Mouse (Mus musculus): ENCODE results near the gene Mast4. TPM values are rescaled to one million over a fixed set of nuclear protein-coding genes. Genes with fewer than 3 reads are reported as not detected.

Gene Mast4
- polyA plus RNA-seq, 1 experiment: 10.4 TPM

DNA sequence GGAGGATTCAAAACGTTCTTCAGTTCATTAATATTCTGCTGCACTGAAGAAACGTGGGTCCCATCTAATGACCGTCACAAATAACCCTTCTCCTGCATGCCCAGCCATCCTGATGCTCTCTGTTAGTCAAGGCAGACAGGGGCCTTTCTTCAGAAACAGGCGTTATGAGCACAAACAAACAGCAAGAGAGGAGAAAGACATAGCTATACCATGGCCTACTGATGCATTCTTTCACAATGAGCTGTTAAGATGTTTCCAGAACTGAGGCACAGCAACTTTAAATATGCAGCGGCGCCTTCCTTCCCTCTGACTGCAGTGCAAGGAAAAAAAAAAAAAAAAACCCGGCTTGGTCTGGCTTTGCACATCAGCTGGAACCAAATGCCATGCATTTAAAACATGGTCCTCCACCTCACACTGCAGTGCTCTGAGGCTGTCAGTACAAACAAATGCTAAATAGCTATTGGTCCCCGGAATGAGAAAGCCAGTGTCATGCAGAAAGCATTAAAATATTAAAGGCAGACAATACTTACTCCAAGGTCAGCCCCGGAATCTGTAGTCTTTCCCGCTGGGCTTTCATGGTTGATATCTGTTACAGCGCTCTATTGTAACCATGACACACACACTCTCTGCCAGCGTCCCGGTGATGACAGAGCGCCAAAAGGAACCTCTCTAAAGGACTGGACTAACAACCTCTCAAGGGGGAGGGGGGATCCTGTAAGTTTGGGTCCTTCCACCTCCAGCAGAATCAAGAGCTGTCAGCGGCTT is 376.6 kb downstream of the Mast4 start:
- 51% methylated on average over 15 of the region's 15 CpGs for WGBS
- Histone ChIP-seq H3K4me3 (ENCODE audit: control insufficient read depth, insufficient read depth, low read length) (no peak overlapping the region), H3K4me1 (replicated peaks; ENCODE audit: control insufficient read depth, insufficient read depth, low read length) (no peaks in the 10 kb centered on the region), H3K27ac (ENCODE audit: control insufficient read depth, insufficient read depth, low read length) (no peak overlapping the region), H3K36me3 (ENCODE audit: control insufficient read depth, insufficient read depth, low read length) (no peaks in the 10 kb centered on the region), H3K27me3 (ENCODE audit: control insufficient read depth, insufficient read depth, low read length) (no peaks in the 10 kb centered on the region)
- DNase-seq: no peak
- no peak for TF ChIP-seq CTCF (IDR thresholded peaks at IDR 0.05; ENCODE audit: borderline replicate concordance, control insufficient read depth, extremely low read depth, insufficient read depth, low read length, poor library complexity)
- TF ChIP-seq POLR2A (IDR thresholded peaks at IDR 0.05; ENCODE audit: control insufficient read depth, extremely low read depth, insufficient read depth, low read length, poor library complexity): no peak

DNA sequence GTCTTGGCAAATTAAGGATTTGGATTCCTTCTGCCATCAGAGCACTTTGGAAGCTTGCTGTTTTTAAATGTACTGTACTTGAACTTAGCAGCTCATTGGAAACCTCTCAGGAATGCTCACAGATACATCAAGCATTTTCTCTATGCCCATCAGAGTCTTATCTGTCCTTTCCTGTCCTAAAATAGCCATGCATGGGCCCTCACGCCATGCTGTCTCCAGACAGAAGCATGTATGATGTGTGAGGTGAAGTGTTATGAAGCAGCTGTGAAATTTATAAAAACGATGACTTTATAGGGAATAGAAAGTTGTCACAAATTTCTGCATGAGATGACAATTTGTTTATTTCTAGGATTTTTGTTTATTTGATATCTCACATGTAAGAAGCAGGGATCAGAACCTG is 378.8 kb downstream of the Mast4 start:
- TF ChIP-seq CTCF (IDR thresholded peaks at IDR 0.05; ENCODE audit: borderline replicate concordance, control insufficient read depth, extremely low read depth, insufficient read depth, low read length, poor library complexity): no peak
- TF ChIP-seq POLR2A (IDR thresholded peaks at IDR 0.05; ENCODE audit: control insufficient read depth, extremely low read depth, insufficient read depth, low read length, poor library complexity): no peak
- DNase-seq: no peak
- Histone ChIP-seq H3K4me1 (replicated peaks; ENCODE audit: control insufficient read depth, insufficient read depth, low read length) (no peaks in the 10 kb centered on the region), H3K27me3 (ENCODE audit: control insufficient read depth, insufficient read depth, low read length) (no peaks in the 10 kb centered on the region), H3K27ac (ENCODE audit: control insufficient read depth, insufficient read depth, low read length) (no peak overlapping the region), H3K4me3 (ENCODE audit: control insufficient read depth, insufficient read depth, low read length) (no peak overlapping the region), H3K36me3 (ENCODE audit: control insufficient read depth, insufficient read depth, low read length) (no peaks in the 10 kb centered on the region)
- WGBS: 91% methylated on average over 2 of the region's 2 CpGs

DNA sequence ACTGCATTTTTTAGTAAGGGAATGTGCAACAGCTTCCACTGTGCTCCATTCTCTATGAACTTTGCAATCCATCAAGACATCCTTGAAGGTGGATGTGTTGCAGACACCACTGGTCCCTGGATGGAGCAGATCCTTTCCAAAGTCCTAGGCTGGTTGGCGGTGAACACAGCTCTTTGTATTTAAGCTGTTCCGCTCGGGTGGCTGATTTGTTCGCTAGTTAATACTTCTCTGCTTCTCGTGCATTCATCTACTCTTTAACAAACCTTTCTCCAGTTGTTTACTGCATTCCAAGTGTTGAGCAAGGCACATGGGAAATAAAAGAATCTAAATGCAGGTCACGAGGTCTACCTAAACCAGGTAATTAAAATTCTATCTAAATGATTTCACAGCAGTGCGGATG is 384.5 kb downstream of the Mast4 start:
- no peak overlapping the region for H3K27ac ChIP-seq (ENCODE audit: control insufficient read depth, insufficient read depth, low read length)
- 94% methylated on average over 7 of the region's 7 CpGs for WGBS
- no peak overlapping the region for H3K4me3 ChIP-seq (ENCODE audit: control insufficient read depth, insufficient read depth, low read length)
- H3K27me3 ChIP-seq (ENCODE audit: control insufficient read depth, insufficient read depth, low read length): no peaks in the 10 kb centered on the region
- no peaks in the 10 kb centered on the region for H3K4me1 ChIP-seq (replicated peaks; ENCODE audit: control insufficient read depth, insufficient read depth, low read length)
- no peaks in the 10 kb centered on the region for H3K36me3 ChIP-seq (ENCODE audit: control insufficient read depth, insufficient read depth, low read length)
- no peak for DNase-seq
- TF ChIP-seq CTCF (IDR thresholded peaks at IDR 0.05; ENCODE audit: borderline replicate concordance, control insufficient read depth, extremely low read depth, insufficient read depth, low read length, poor library complexity) (no peak), POLR2A (IDR thresholded peaks at IDR 0.05; ENCODE audit: control insufficient read depth, extremely low read depth, insufficient read depth, low read length, poor library complexity) (no peak)

DNA sequence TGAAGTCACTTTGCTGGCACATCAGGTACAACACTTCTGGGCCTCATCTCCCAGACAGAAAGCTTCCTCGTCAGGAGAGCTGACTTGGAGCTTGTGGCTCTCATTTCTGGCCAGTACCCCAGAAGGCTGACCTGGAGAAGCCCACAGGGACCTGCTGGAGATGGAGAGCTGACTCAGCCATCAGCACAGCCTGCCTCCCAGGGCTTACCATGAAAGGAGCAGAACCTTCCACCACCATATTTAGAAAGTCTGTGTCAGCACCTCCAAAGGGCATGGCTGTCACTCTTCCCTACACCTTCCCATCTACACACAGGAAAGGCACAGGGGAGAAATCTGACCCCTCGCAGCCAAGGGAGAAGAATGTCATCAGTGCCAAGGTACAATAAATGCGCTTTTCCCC is 385.3 kb downstream of the Mast4 start:
- no peak for DNase-seq
- no peaks in the 10 kb centered on the region for H3K4me1 ChIP-seq (replicated peaks; ENCODE audit: control insufficient read depth, insufficient read depth, low read length)
- no peaks in the 10 kb centered on the region for H3K27me3 ChIP-seq (ENCODE audit: control insufficient read depth, insufficient read depth, low read length)
- no peak overlapping the region for H3K27ac ChIP-seq (ENCODE audit: control insufficient read depth, insufficient read depth, low read length)
- H3K4me3 ChIP-seq (ENCODE audit: control insufficient read depth, insufficient read depth, low read length): no peak overlapping the region
- TF ChIP-seq POLR2A (IDR thresholded peaks at IDR 0.05; ENCODE audit: control insufficient read depth, extremely low read depth, insufficient read depth, low read length, poor library complexity): no peak
- TF ChIP-seq CTCF (IDR thresholded peaks at IDR 0.05; ENCODE audit: borderline replicate concordance, control insufficient read depth, extremely low read depth, insufficient read depth, low read length, poor library complexity): no peak
- 90% methylated on average over 3 of the region's 3 CpGs for WGBS
- no peaks in the 10 kb centered on the region for H3K36me3 ChIP-seq (ENCODE audit: control insufficient read depth, insufficient read depth, low read length)

DNA sequence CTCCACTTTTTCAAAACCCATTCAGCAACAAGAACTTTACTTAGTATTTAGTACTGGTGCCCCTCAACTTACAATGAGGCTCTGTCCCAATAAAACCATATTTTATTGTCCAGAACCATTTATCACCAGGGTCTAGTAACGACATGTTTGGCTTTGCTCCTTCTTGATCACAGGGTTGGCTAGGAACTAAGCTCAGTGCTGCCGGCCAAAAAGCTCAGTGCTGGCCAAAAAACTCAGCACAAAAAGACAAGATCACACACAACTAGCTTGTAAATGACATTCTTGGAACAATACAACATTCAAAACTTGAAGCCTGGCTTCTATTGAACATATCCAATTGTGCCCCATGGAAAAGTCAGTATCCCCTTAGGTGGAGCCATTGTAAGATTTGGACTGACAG is 386.8 kb downstream of the Mast4 start:
- H3K27ac ChIP-seq (ENCODE audit: control insufficient read depth, insufficient read depth, low read length): no peak overlapping the region
- H3K27me3 ChIP-seq (ENCODE audit: control insufficient read depth, insufficient read depth, low read length): no peaks in the 10 kb centered on the region
- no peak for DNase-seq
- H3K4me1 ChIP-seq (replicated peaks; ENCODE audit: control insufficient read depth, insufficient read depth, low read length): no peaks in the 10 kb centered on the region
- H3K36me3 ChIP-seq (ENCODE audit: control insufficient read depth, insufficient read depth, low read length): no peaks in the 10 kb centered on the region
- TF ChIP-seq POLR2A (IDR thresholded peaks at IDR 0.05; ENCODE audit: control insufficient read depth, extremely low read depth, insufficient read depth, low read length, poor library complexity) (no peak), CTCF (IDR thresholded peaks at IDR 0.05; ENCODE audit: borderline replicate concordance, control insufficient read depth, extremely low read depth, insufficient read depth, low read length, poor library complexity) (no peak)
- WGBS: 90% methylated on average over 2 of the region's 2 CpGs
- H3K4me3 ChIP-seq (ENCODE audit: control insufficient read depth, insufficient read depth, low read length): no peak overlapping the region

DNA sequence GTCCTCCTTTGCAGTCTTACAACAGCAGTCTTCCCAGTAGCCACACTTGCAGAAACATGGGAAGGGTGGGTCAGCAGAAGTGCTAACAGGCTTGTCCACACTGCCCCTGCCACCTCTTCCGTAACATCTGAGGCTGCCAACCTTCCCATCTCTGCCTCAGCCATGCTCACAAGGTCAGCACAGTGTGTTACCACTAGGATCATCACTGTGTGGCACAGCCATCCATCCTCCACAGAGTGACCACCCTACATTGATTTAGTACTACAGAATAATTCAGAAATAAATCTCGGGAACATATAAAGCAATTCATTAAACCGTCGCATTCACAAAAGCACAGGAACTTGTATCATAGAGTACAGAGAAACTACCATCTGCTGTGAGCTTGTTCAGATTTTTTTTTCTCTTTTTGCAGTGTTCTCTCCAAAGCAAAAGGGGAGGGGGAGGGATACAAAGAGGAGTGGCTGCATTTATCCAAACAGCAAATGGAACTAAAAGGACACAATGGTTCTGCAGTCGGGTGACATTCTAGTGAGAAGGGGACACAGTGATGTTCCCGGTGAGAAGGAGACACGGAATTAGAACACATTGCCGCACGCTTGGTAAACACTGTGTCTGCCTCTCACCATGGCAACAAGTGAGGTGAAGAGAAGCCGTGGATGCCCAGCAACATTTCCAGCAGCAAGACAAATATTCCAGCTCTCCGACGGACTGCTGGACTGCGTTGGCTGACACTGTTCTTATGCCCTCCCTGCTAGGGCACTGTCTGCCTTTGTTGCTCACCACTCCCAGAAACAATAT is 388.1 kb downstream of the Mast4 start:
- TF ChIP-seq CTCF (IDR thresholded peaks at IDR 0.05; ENCODE audit: borderline replicate concordance, control insufficient read depth, extremely low read depth, insufficient read depth, low read length, poor library complexity) (no peak), POLR2A (IDR thresholded peaks at IDR 0.05; ENCODE audit: control insufficient read depth, extremely low read depth, insufficient read depth, low read length, poor library complexity) (no peak)
- Histone ChIP-seq H3K36me3 (ENCODE audit: control insufficient read depth, insufficient read depth, low read length) (no peaks in the 10 kb centered on the region), H3K4me3 (ENCODE audit: control insufficient read depth, insufficient read depth, low read length) (no peak overlapping the region), H3K4me1 (replicated peaks; ENCODE audit: control insufficient read depth, insufficient read depth, low read length) (no peaks in the 10 kb centered on the region), H3K27me3 (ENCODE audit: control insufficient read depth, insufficient read depth, low read length) (no peaks in the 10 kb centered on the region), H3K27ac (ENCODE audit: control insufficient read depth, insufficient read depth, low read length) (no peak overlapping the region)
- WGBS: 95% methylated on average over 13 of the region's 13 CpGs
- no peak for DNase-seq

Measured in thymus, adult 2 months (tissue).